Mouse (Mus musculus) hindbrain, postnatal 0 days (tissue): ENCODE results near the gene Clybl. TPM values are rescaled to one million over a fixed set of nuclear protein-coding genes. Genes with fewer than 3 reads are reported as not detected.

Experiments
- ATAC-seq: fragments of 200-750 bp; cut with Nextera tagmentation; 2 replicates; pipeline ENCODE4 v1.8.0; 2017; ENCODE audit warnings: mild to moderate bottlenecking, moderate TSS enrichment, moderate library complexity
- DNase-seq: peaks from one replicate; pipeline ENCODE4 v3.0.0-alpha.2; 2015; ENCODE audit warnings: low spot score
- H3K27ac ChIP-seq: fragments of 300-500 bp; sonication (generic); 2 replicates; pipeline ENCODE4 v1.5.1; 2014; ENCODE audit warnings: mild to moderate bottlenecking
- H3K27me3 ChIP-seq: fragments of 300-500 bp; sonication (generic); 2 replicates; pipeline ENCODE4 v1.6.1; 2014; ENCODE audit warnings: low read length, mixed read lengths; ENCODE audit not compliant: insufficient read depth
- H3K36me3 ChIP-seq: fragments of 300-500 bp; sonication (generic); 2 replicates; pipeline ENCODE4 v1.6.1; 2014; ENCODE audit warnings: low read length, mixed read lengths; ENCODE audit not compliant: insufficient read depth
- H3K4me1 ChIP-seq: fragments of 300-500 bp; sonication (generic); 2 replicates; pipeline ENCODE4 v1.6.1; 2014; ENCODE audit warnings: antibody characterized with exemption, low read length, mixed read lengths; ENCODE audit not compliant: insufficient read depth
- H3K4me2 ChIP-seq: fragments of 300-500 bp; sonication (generic); 2 replicates; pipeline ENCODE4 v1.6.1; 2014; ENCODE audit warnings: low read depth, mild to moderate bottlenecking, low read length, moderate library complexity, mixed read lengths
- H3K4me3 ChIP-seq: fragments of 300-500 bp; sonication (generic); 2 replicates; pipeline ENCODE4 v1.5.1; 2014; ENCODE audit warnings: low read length
- H3K9ac ChIP-seq: fragments of 300-500 bp; sonication (generic); replicated peaks from 2 replicates; pipeline ENCODE4 v1.6.1; 2014; ENCODE audit warnings: mild to moderate bottlenecking, low read length, moderate library complexity, mixed read lengths
- H3K9me3 ChIP-seq: fragments of 300-500 bp; sonication (generic); 2 replicates; pipeline ENCODE4 v1.6.1; 2016; ENCODE audit warnings: low read length, mixed read lengths
- CTCF ChIP-seq: IDR thresholded peaks from 2 replicates; pipeline ENCODE4 v1.5.1; 2016; ENCODE audit warnings: antibody characterized with exemption, control low read depth, low read depth
- WGBS: fragments of 180-500 bp; shearing (Covaris S2); extraction: QIAGEN DNeasy Blood & Tissue Kit; methylation state at CpG from one replicate; pipeline ENCODE4 v1.1.7; 2014; 5-methylcytosine and 5-hydroxymethylcytosine counted together
- polyA plus RNA-seq: library from polyadenylated mRNA; unstranded; fragments of >200 nt; fragmentation: Nextera tagmentation; extraction: Ambion mirVana; gene quantifications from 2 replicates; pipeline ENCODE4 v1.2.1, GENCODE M21; 2015
- total RNA-seq: library from RNA; depleted of rRNA; stranded (reverse); fragments of >200 nt; gene quantifications from 2 replicates; pipeline ENCODE4 v1.2.3, GENCODE M21; 2014

Gene Clybl
- total and polyA plus RNA-seq, 2 experiments from 2014 or later: 13.3 to 26.7 TPM

GRCm38 (mm10) chr14:122190941-122191510 is 9.5 kb downstream of the Clybl start:
- H3K9ac ChIP-seq: no peak overlapping the region
- no peaks in the 10 kb centered on the region for H3K36me3 ChIP-seq
- WGBS: 16% methylated on average over 7 of the region's 7 CpGs
- H3K9me3 ChIP-seq: no peaks in the 10 kb centered on the region
- TF ChIP-seq CTCF: peak; percentile 94
- peak; percentile 93 for DNase-seq
- ATAC-seq: peak; percentile 83
- no peak overlapping the region for H3K27ac ChIP-seq
- no peak overlapping the region for H3K4me3 ChIP-seq
- H3K27me3 ChIP-seq: no peaks in the 10 kb centered on the region
- H3K4me1 ChIP-seq: no peaks in the 10 kb centered on the region
- no peak overlapping the region for H3K4me2 ChIP-seq

GRCm38 (mm10) chr14:122194630-122195029 is 13.1 kb downstream of the Clybl start:
- no peak overlapping the region for H3K4me3 ChIP-seq
- H3K27me3 ChIP-seq: no peaks in the 10 kb centered on the region
- no peaks in the 10 kb centered on the region for H3K4me1 ChIP-seq
- DNase-seq (no peak), ATAC-seq (no peak)
- no peak overlapping the region for H3K4me2 ChIP-seq
- H3K9me3 ChIP-seq: no peaks in the 10 kb centered on the region
- over 99% methylated on average over 8 of the region's 8 CpGs for WGBS
- no peaks in the 10 kb centered on the region for H3K36me3 ChIP-seq
- H3K27ac ChIP-seq: no peak overlapping the region
- H3K9ac ChIP-seq: no peak overlapping the region
- TF ChIP-seq CTCF: no peak

- no peaks in the 10 kb centered on the region for H3K27me3 ChIP-seq
- H3K9me3 ChIP-seq: no peaks in the 10 kb centered on the region
- TF ChIP-seq CTCF: no peak
- 86% methylated on average over 6 of the region's 6 CpGs for WGBS
- H3K36me3 ChIP-seq: no peaks in the 10 kb centered on the region
- no peak for DNase-seq
- H3K4me2 ChIP-seq: no peak overlapping the region
- ATAC-seq: no peak
- H3K27ac ChIP-seq: no peak overlapping the region
- H3K4me3 ChIP-seq: no peak overlapping the region
- H3K9ac ChIP-seq: no peak overlapping the region
- no peaks in the 10 kb centered on the region for H3K4me1 ChIP-seq
Observed at GRCm38 (mm10) chr14:122196851-122197250, 15.3 kb downstream of the Clybl start.

- WGBS: 77% methylated on average over 14 of the region's 14 CpGs
- no peaks in the 10 kb centered on the region for H3K27me3 ChIP-seq
- H3K9me3 ChIP-seq: no peaks in the 10 kb centered on the region
- DNase-seq (no peak), ATAC-seq (no peak)
- no peak overlapping the region for H3K27ac ChIP-seq
- no peak overlapping the region for H3K4me2 ChIP-seq
- no peak overlapping the region for H3K4me3 ChIP-seq
- H3K4me1 ChIP-seq: no peaks in the 10 kb centered on the region
- no peak overlapping the region for H3K9ac ChIP-seq
- no peak for TF ChIP-seq CTCF
- no peaks in the 10 kb centered on the region for H3K36me3 ChIP-seq
Observed at GRCm38 (mm10) chr14:122200247-122200885, 18.9 kb downstream of the Clybl start.

GRCm38 (mm10) chr14:122209177-122209576 is 27.7 kb downstream of the Clybl start:
- ATAC-seq (no peak), DNase-seq (no peak)
- Histone ChIP-seq H3K9ac (no peak overlapping the region), H3K4me2 (no peak overlapping the region), H3K27ac (no peak overlapping the region), H3K9me3 (no peaks in the 10 kb centered on the region), H3K27me3 (no peaks in the 10 kb centered on the region), H3K4me1 (no peaks in the 10 kb centered on the region), H3K4me3 (no peak overlapping the region), H3K36me3 (no peaks in the 10 kb centered on the region)
- 92% methylated on average over 5 of the region's 5 CpGs for WGBS
- TF ChIP-seq CTCF: no peak

GRCm38 (mm10) chr14:122213590-122213989 is 32.1 kb downstream of the Clybl start:
- Histone ChIP-seq H3K9me3 (no peaks in the 10 kb centered on the region), H3K27me3 (no peaks in the 10 kb centered on the region), H3K9ac (no peak overlapping the region), H3K4me2 (no peak overlapping the region), H3K27ac (no peak overlapping the region), H3K4me3 (no peak overlapping the region), H3K36me3 (no peaks in the 10 kb centered on the region), H3K4me1 (no peaks in the 10 kb centered on the region)
- TF ChIP-seq CTCF: no peak
- DNase-seq (peak; percentile 41), ATAC-seq (no peak)
- 48% methylated on average over 8 of the region's 8 CpGs for WGBS

DNA sequence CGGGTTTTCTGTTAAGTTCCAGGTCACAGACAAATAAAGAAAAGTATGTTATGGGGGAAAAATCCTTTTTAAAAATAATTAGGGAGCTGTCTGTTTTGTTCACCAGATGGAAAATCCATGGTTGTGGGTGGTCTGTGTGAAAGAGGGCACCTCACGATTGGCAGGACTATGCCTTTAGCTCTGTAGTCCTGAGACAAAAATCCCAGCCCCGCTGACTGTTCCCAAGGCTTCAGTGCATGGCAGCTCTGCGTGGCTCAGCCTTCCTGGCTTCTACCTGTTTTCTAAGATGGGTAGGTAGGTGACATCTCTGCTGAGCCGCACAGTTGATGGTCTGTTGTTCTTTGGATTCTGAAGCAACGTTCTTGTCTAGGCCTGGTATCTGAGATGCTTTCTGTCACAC is 32.6 kb downstream of the Clybl start:
- H3K4me1 ChIP-seq: no peaks in the 10 kb centered on the region
- WGBS: 77% methylated on average over 6 of the region's 6 CpGs
- DNase-seq (no peak), ATAC-seq (no peak)
- no peaks in the 10 kb centered on the region for H3K36me3 ChIP-seq
- H3K4me2 ChIP-seq: no peak overlapping the region
- H3K9me3 ChIP-seq: no peaks in the 10 kb centered on the region
- H3K9ac ChIP-seq: no peak overlapping the region
- TF ChIP-seq CTCF: no peak
- no peak overlapping the region for H3K27ac ChIP-seq
- H3K4me3 ChIP-seq: no peak overlapping the region
- H3K27me3 ChIP-seq: no peaks in the 10 kb centered on the region
